Mouse (Mus musculus) MN1 (cell line): ENCODE measurements around the gene Esp24.
"Not testable (repeated sequence)": the region's sequence is repeated elsewhere in the genome, so short reads cannot be mapped to it uniquely, and the experiment has no call there.

ENCODE experiments used
- DNase-seq: peaks from one replicate; pipeline ENCODE4 v3.0.0-alpha.2; 2016; ENCODE audit warnings: low spot score

The Esp24 gene

GRCm38 (mm10) chr17:39036395-39036794 lies at the start of gene Esp24:
Gene Esp24, plus strand, starts transcription at chr17:39036695.
- DNase-seq: not testable (repeated sequence)

- DNase-seq: no peak
These were observed 26.6 kb upstream of the Esp24 start for GRCm38 (mm10) chr17:39009846-39010245.

- no peak for DNase-seq
These were observed 25.5 kb upstream of the Esp24 start for GRCm38 (mm10) chr17:39010675-39011638.

- no peak for DNase-seq
These were observed 19.3 kb upstream of the Esp24 start for GRCm38 (mm10) chr17:39017184-39017583.

- DNase-seq: no peak
These were observed 6.7 kb downstream of the Esp24 start, which contains the start of gene Gm21903 for GRCm38 (mm10) chr17:39043241-39043640. Gene Gm21903, minus strand, starts transcription at chr17:39043341.

GRCm38 (mm10) chr17:39063641-39064040 lies 27.1 kb downstream of the Esp24 start:
- DNase-seq: no peak

- no peak for DNase-seq
These were observed 40.4 kb downstream of the Esp24 start, which contains the start of gene Esp23 for GRCm38 (mm10) chr17:39076937-39077336. Gene Esp23, minus strand, starts transcription at chr17:39077037.
